In the genomic region with DNA sequence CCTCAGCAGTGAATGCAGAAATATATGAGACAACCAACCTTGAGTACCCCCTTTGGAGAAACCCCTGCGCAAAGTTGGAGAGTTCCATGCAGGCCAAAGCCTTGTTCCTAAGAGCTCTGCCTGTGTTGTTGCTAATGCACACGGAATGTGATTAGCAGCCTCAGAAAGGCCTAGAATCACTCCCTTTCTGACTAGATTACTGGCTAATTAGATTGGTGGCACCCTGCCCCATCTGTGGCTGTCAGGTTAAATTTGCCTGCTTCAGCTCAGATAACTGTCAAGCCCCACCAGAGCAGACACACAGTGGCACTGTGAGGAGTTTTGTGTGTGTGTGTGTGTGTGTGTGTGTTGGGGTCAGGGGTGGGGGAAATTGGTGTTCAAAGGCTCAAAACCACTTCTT, we compare ENCODE assay signal across 17 mouse cellular contexts.
DNase-seq lines count a peak whose midpoint lies in the region; ATAC-seq lines count a peak whose summit lies in the region.
"Had no signal": no experiment of that assay in that cellular context is flagged by ENCODE, and none has a peak within 500 bp of the region (broad histone marks: within the 10 kb centered on the region; RNA-seq: fewer than 3 reads in every experiment).

No protein-coding gene starts in this region.

- H3K27ac ChIP-seq in forebrain, embryonic 14.5 days (ENCODE audit: low read depth, low read length), result no peak overlapping the region
- no peak overlapping the region for H3K27ac ChIP-seq in forebrain, embryonic 10.5 days
- H3K27ac ChIP-seq: heart, adult 2 months; limb, embryonic 15.5 days; macrophage; neural tube, embryonic 12.5 days had no signal

- no peaks in the 10 kb centered on the region for H3K4me1 ChIP-seq in forebrain, embryonic 14.5 days (ENCODE audit: control insufficient read depth, insufficient read depth, low read length)
- H3K4me1 ChIP-seq in forebrain, embryonic 10.5 days, result peaks cover 13% of the 10 kb centered on the region

- 33% methylated on average over 2 of the region's 2 CpGs for WGBS in forebrain, embryonic 14.5 days
- WGBS in forebrain, embryonic 10.5 days, result 60% methylated on average over 2 of the region's 2 CpGs

- no peak overlapping the region for H3K4me2 ChIP-seq in forebrain, embryonic 14.5 days (ENCODE audit: low read length)
- H3K4me2 ChIP-seq: limb, embryonic 15.5 days; lung, embryonic 14.5 days; neural tube, embryonic 12.5 days had no signal

- intact Hi-C loops in left cerebral cortex, postnatal 4 days (cut with DNase I), result no loop called here
- intact Hi-C loops in left cerebral cortex, postnatal 25 days (cut with DNase I), result no loop called here

- H3K9me3 ChIP-seq in forebrain, embryonic 14.5 days (replicated peaks; ENCODE audit: control insufficient read depth, low read length), result no peaks in the 10 kb centered on the region
- H3K9me3 ChIP-seq in forebrain, embryonic 10.5 days, result no peaks in the 10 kb centered on the region
- H3K9me3 ChIP-seq: limb, embryonic 15.5 days; neural tube, embryonic 12.5 days had no signal

- H3K4me3 ChIP-seq in forebrain, embryonic 14.5 days (ENCODE audit: low read depth, low read length), result no peak overlapping the region
- no peak overlapping the region for H3K4me3 ChIP-seq in forebrain, embryonic 10.5 days
- H3K4me3 ChIP-seq: heart, adult 2 months; limb, embryonic 15.5 days; neural tube, embryonic 12.5 days had no signal

- H3K36me3 ChIP-seq in forebrain, embryonic 14.5 days (ENCODE audit: control insufficient read depth, insufficient read depth, low read length), result no peaks in the 10 kb centered on the region
- no peaks in the 10 kb centered on the region for H3K36me3 ChIP-seq in forebrain, embryonic 10.5 days (replicated peaks)
- H3K36me3 ChIP-seq: limb, embryonic 15.5 days; neural tube, embryonic 12.5 days had no signal

- H3K27me3 ChIP-seq in forebrain, embryonic 14.5 days (replicated peaks; ENCODE audit: control insufficient read depth, insufficient read depth, low read length), result no peaks in the 10 kb centered on the region
- peaks cover 5% of the 10 kb centered on the region; the same call in 1 of the 2 replicates for H3K27me3 ChIP-seq in forebrain, embryonic 10.5 days (ENCODE audit: poor library complexity, severe bottlenecking)
- H3K27me3 ChIP-seq: limb, embryonic 15.5 days; neural tube, embryonic 12.5 days had no signal

- peak; percentile 74 for DNase-seq in forebrain, embryonic 14.5 days (ENCODE audit: low spot score)
- DNase-seq in forebrain, embryonic 10.5 days (ENCODE audit: extremely low spot score, low spot score), result no peak
- peak; percentile 78 for DNase-seq in left cerebral cortex, postnatal 4 days
- DNase-seq in left cerebral cortex, postnatal 25 days (ENCODE audit: low spot score in 2 of 2), result no peak
- peak; percentile 92 for DNase-seq in Muller cell, postnatal 12 days (ENCODE audit: inconsistent ontology term)
- DNase-seq in adrenal gland, postnatal 14 days, result peak; percentile 38
- no peak for DNase-seq in c-Kit-positive CD71-positive TER-119-positive erythroid progenitor cells, embryonic 14.5 days (ENCODE audit: low spot score)
- DNase-seq: cerebellum, postnatal 36 days; gastrocnemius, postnatal 10 days; heart, adult 2 months; kidney, adult 8-10 months; kidney, postnatal 4 days; lung, embryonic 14.5 days; thymus, postnatal 14 days had no signal

- H3K9ac ChIP-seq in forebrain, embryonic 14.5 days (ENCODE audit: low read length), result no peak overlapping the region
- H3K9ac ChIP-seq: limb, embryonic 15.5 days; lung, embryonic 14.5 days; neural tube, embryonic 12.5 days had no signal

- no peak for ATAC-seq in forebrain, embryonic 14.5 days

Comparison
In these comparisons a context has a peak if more than half of its experiments do, and no peak if none do; other contexts are left out.
1. DNase-seq: peak in forebrain, embryonic 14.5 days (single experiment), left cerebral cortex, postnatal 4 days (single experiment), Muller cell, postnatal 12 days (single experiment) and adrenal gland, postnatal 14 days (single experiment); none in forebrain, embryonic 10.5 days (single experiment), left cerebral cortex, postnatal 25 days (0 of 2) and c-Kit-positive CD71-positive TER-119-positive erythroid progenitor cells, embryonic 14.5 days (single experiment).